Mouse (Mus musculus) erythroblast, embryonic 14.5 days (primary cell): Measurements from ENCODE around the gene Jak3.
"Not testable (repeated sequence)": the region's sequence is repeated elsewhere in the genome, so short reads cannot be mapped to it uniquely, and the experiment has no call there.

ENCODE experiments used
- GATA1 ChIP-seq: IDR thresholded peaks from 2 replicates; pipeline ENCODE4 v1.6.1; 2012; ENCODE audit warnings: low read length, inconsistent platforms, mixed read lengths
- TAL1 ChIP-seq: IDR thresholded peaks from 3 replicates; pipeline ENCODE4 v1.6.1; 2012; ENCODE audit warnings: low read length, inconsistent platforms, mixed read lengths

- TF ChIP-seq TAL1, GATA1: not testable (repeated sequence)
Measured at GRCm38 (mm10) chr8:71703400-71703799, 27.3 kb downstream of the Jak3 start.
